Mouse (Mus musculus) stomach, embryonic 16.5 days (tissue): Measurements from ENCODE around the gene Taco1. TPM values are rescaled to one million over a fixed set of nuclear protein-coding genes. Genes with fewer than 3 reads are reported as not detected.
A peak's percentile ranks its signal among the peaks of the same experiment; 100 is the strongest.
"Not testable (repeated sequence)": the region's sequence is repeated elsewhere in the genome, so short reads cannot be mapped to it uniquely, and the experiment has no call there.

Source experiments
- ATAC-seq: fragments of 200-750 bp; cut with Nextera tagmentation; 2 replicates; pipeline ENCODE4 v1.8.0; 2017; ENCODE audit warnings: moderate number of reproducible peaks, moderate TSS enrichment; ENCODE audit not compliant: insufficient read depth, low FRiP score
- H3K27ac ChIP-seq: fragments of 300-500 bp; sonication (generic); 2 replicates; pipeline ENCODE4 v1.5.1; 2014; ENCODE audit warnings: low read length
- H3K27me3 ChIP-seq: fragments of 300-500 bp; sonication (generic); 2 replicates; pipeline ENCODE4 v1.6.1; 2014; ENCODE audit warnings: low read length, control low read depth, mixed read lengths; ENCODE audit not compliant: control insufficient read depth, insufficient read depth
- H3K36me3 ChIP-seq: fragments of 300-500 bp; sonication (generic); 2 replicates; pipeline ENCODE4 v1.6.1; 2014; ENCODE audit warnings: low read length; ENCODE audit not compliant: control insufficient read depth, insufficient read depth
- H3K4me1 ChIP-seq: fragments of 300-500 bp; sonication (generic); 2 replicates; pipeline ENCODE4 v1.6.1; 2014; ENCODE audit warnings: low read length, control low read depth, mixed read lengths; ENCODE audit not compliant: control insufficient read depth, insufficient read depth
- H3K4me2 ChIP-seq: fragments of 300-500 bp; sonication (generic); 2 replicates; pipeline ENCODE4 v1.6.1; 2014; ENCODE audit warnings: low read depth, low read length, mixed read lengths
- H3K4me3 ChIP-seq: fragments of 300-500 bp; sonication (generic); replicated peaks from 2 replicates; pipeline ENCODE4 v1.5.1; 2014; ENCODE audit warnings: mild to moderate bottlenecking, low read length
- H3K9ac ChIP-seq: fragments of 300-500 bp; sonication (generic); 2 replicates; pipeline ENCODE4 v1.6.1; 2014; ENCODE audit warnings: low read length
- H3K9me3 ChIP-seq: fragments of 300-500 bp; sonication (generic); replicated peaks from 2 replicates; pipeline ENCODE4 v1.6.1; 2016; ENCODE audit warnings: low read length, control low read depth; ENCODE audit not compliant: control insufficient read depth
- WGBS: fragments of 180-500 bp; shearing (Covaris S2); extraction: QIAGEN DNeasy Blood & Tissue Kit; methylation state at CpG from one replicate; pipeline ENCODE4 v1.1.7; 2014; 5-methylcytosine and 5-hydroxymethylcytosine counted together
- polyA plus RNA-seq: library from polyadenylated mRNA; unstranded; fragments of >200 nt; fragmentation: Nextera tagmentation; extraction: Ambion mirVana; gene quantifications from 2 replicates; pipeline ENCODE4 v1.2.1, GENCODE M21; 2015

Taco1 gene
- polyA plus RNA-seq, 1 experiment from 2014 or later, result 10.5 TPM

GRCm38 (mm10) chr11:106055341-106055740 lies 10.5 kb upstream of the Taco1 start:
- no peak overlapping the region for H3K9ac ChIP-seq
- H3K4me1 ChIP-seq, result no peaks in the 10 kb centered on the region
- H3K27me3 ChIP-seq, result no peaks in the 10 kb centered on the region
- ATAC-seq, result no peak
- peaks cover 18% of the 10 kb centered on the region for H3K36me3 ChIP-seq
- 84% methylated on average over 6 of the region's 6 CpGs for WGBS
- H3K9me3 ChIP-seq, result no peaks in the 10 kb centered on the region
- no peak overlapping the region for H3K4me3 ChIP-seq
- H3K4me2 ChIP-seq, result no peak overlapping the region
- H3K27ac ChIP-seq, result no peak overlapping the region

GRCm38 (mm10) chr11:106056819-106057491 lies 8.9 kb upstream of the Taco1 start:
- H3K36me3 ChIP-seq, result peaks cover 18% of the 10 kb centered on the region

DNA sequence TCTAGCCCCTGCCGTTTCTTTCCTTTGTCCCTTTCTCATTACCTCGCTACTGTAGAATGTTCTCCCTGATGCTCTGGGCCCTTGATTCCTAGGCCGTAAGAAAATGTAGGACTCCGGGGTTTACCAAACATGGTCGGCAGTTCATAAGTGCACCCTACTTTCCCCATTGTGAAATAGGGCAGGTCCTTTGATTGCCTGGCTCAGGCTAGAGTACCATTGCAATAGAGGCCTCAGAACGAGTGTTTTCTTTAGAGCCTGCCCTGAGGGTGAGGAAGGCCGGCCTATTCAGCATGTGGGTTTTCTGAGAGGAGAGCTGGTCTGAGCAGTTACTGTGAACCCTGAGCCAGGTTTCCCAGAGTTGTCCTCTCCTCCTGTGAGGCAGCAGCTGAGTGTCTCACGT lies 7.8 kb upstream of the Taco1 start:
- H3K4me2 ChIP-seq, result no peak overlapping the region
- H3K4me1 ChIP-seq, result no peaks in the 10 kb centered on the region
- WGBS, result 78% methylated on average over 8 of the region's 8 CpGs
- no peaks in the 10 kb centered on the region for H3K9me3 ChIP-seq
- peaks cover 9% of the 10 kb centered on the region; the same call in 1 of the 2 replicates for H3K36me3 ChIP-seq
- no peak overlapping the region for H3K9ac ChIP-seq
- no peak for ATAC-seq
- no peaks in the 10 kb centered on the region for H3K27me3 ChIP-seq
- no peak overlapping the region for H3K27ac ChIP-seq
- H3K4me3 ChIP-seq, result no peak overlapping the region

More at GRCm38 (mm10) chr11:106056819-106057491, 8.9 kb upstream of the Taco1 start:
- Histone ChIP-seq H3K9ac (no peak overlapping the region), H3K4me3 (no peak overlapping the region), H3K4me1 (no peaks in the 10 kb centered on the region), H3K27ac (no peak overlapping the region), H3K9me3 (no peaks in the 10 kb centered on the region), H3K4me2 (no peak overlapping the region), H3K27me3 (no peaks in the 10 kb centered on the region)
- WGBS, result 85% methylated on average over 8 of the region's 8 CpGs
- no peak for ATAC-seq

DNA sequence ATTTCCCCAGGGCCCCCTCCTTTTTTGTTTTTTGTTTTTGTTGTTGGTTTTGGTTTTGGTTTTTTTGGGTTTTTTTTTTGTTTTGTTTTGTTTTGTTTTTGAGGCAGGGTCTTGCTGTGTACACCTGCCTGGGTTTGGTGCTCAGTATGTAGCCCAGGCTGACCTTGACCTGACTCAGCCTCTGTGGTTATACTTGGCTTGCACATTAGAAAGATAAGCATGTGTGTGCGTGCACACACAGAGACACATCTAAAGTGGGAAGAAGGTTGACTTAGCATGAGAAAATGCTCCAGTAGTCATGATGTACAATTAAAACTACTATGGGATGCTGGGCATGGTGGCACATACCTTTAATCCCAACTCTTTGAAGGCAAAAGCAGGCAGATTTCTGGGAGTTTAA lies 5.3 kb upstream of the Taco1 start:
- Histone ChIP-seq H3K4me1 (peaks cover 3% of the 10 kb centered on the region; the same call in 1 of the 2 replicates), H3K9me3 (no peaks in the 10 kb centered on the region), H3K9ac (no peak overlapping the region), H3K27ac (no peak overlapping the region), H3K4me2 (no peak overlapping the region), H3K4me3 (no peak overlapping the region), H3K36me3 (no peaks in the 10 kb centered on the region), H3K27me3 (no peaks in the 10 kb centered on the region)
- WGBS, result 76% methylated on average over 1 of the region's 1 CpGs
- ATAC-seq, result no peak

DNA sequence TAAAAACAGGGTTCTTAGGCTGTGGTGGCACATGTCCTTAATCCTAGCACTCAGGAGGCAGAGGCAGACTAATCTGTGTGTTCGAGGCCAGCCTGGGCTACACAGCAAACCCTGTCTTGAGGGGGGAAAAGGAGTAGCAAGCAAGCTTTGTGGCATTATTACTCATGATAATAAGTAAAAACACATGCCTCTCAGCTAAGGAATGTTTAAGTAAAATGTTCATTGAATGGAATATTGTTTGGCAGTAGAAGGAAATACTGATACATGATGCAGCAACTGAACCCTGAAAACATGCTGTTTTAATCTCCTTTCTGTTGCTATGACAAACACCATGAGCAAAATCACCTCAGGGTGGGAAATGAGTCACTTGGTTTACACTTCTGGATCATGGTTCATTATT lies 4.5 kb upstream of the Taco1 start:
- Histone ChIP-seq H3K4me1 (peaks cover 3% of the 10 kb centered on the region; the same call in 1 of the 2 replicates), H3K9me3 (no peaks in the 10 kb centered on the region), H3K36me3 (no peaks in the 10 kb centered on the region), H3K4me2 (no peak overlapping the region), H3K27ac (no peak overlapping the region), H3K9ac (no peak overlapping the region), H3K4me3 (no peak overlapping the region), H3K27me3 (no peaks in the 10 kb centered on the region)
- WGBS, result 84% methylated on average over 1 of the region's 1 CpGs
- no peak for ATAC-seq

DNA sequence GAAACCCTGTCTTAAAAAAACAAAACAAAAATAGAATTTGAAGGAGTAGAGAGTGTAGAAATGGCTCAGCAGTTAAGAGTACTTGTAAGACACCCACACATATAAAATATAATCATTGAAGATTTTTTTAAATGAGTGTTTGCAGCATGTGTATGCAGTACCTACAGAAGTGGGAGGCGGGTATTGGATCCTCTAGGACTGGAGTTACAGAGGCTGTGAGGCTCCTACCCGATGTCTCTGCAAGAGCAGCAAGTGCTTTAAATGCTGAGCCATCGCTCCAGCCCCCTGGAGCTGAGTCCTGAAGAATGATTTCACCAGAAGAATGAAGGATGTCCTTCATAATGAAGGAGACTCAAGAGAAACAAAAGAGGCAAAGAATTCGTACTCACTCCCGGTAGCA lies 2.1 kb upstream of the Taco1 start:
- 81% methylated on average over 5 of the region's 5 CpGs for WGBS
- H3K4me1 ChIP-seq, result peaks cover 13% of the 10 kb centered on the region
- no peak overlapping the region for H3K4me3 ChIP-seq
- no peaks in the 10 kb centered on the region for H3K36me3 ChIP-seq
- H3K4me2 ChIP-seq, result no peak overlapping the region
- no peak overlapping the region for H3K27ac ChIP-seq
- H3K27me3 ChIP-seq, result no peaks in the 10 kb centered on the region
- H3K9me3 ChIP-seq, result no peaks in the 10 kb centered on the region
- no peak for ATAC-seq
- no peak overlapping the region for H3K9ac ChIP-seq

GRCm38 (mm10) chr11:106065073-106065922 lies 563 bp upstream of the Taco1 start:
- Histone ChIP-seq H3K4me3 (peak overlapping the region; percentile 93), H3K36me3 (no peaks in the 10 kb centered on the region), H3K9ac (peak overlapping the region; percentile 95), H3K9me3 (no peaks in the 10 kb centered on the region), H3K4me2 (peak overlapping the region; percentile 85), H3K27me3 (no peaks in the 10 kb centered on the region), H3K4me1 (peaks cover 13% of the 10 kb centered on the region), H3K27ac (peak overlapping the region; percentile 96)
- no peak for ATAC-seq
- 37% methylated on average over 18 of the region's 18 CpGs for WGBS

GRCm38 (mm10) chr11:106066616-106067015 lies 755 bp downstream of the Taco1 start:
- peak overlapping the region; percentile 93 for H3K4me3 ChIP-seq
- H3K9me3 ChIP-seq, H3K36me3 ChIP-seq, H3K27me3 ChIP-seq, ATAC-seq: not testable (repeated sequence)
- peak overlapping the region; percentile 96 for H3K27ac ChIP-seq
- 11% methylated on average over 23 of the region's 23 CpGs for WGBS
- H3K4me1 ChIP-seq, result peaks cover 13% of the 10 kb centered on the region
- peak overlapping the region; percentile 85 for H3K4me2 ChIP-seq
- peak overlapping the region; percentile 95 for H3K9ac ChIP-seq

- Histone ChIP-seq H3K27me3 (no peaks in the 10 kb centered on the region), H3K9me3 (no peaks in the 10 kb centered on the region), H3K4me2 (no peak overlapping the region), H3K4me1 (no peaks in the 10 kb centered on the region), H3K27ac (no peak overlapping the region), H3K36me3 (no peaks in the 10 kb centered on the region; the same call in none of the 2 replicates), H3K4me3 (no peak overlapping the region), H3K9ac (no peak overlapping the region)
- 80% methylated on average over 3 of the region's 3 CpGs for whole genome bisulfite sequencing
- ATAC-seq, result no peak
Observed at GRCm38 (mm10) chr11:106073774-106074173, 7.9 kb downstream of the Taco1 start.
